Mouse (Mus musculus) midbrain, postnatal 0 days (tissue): ENCODE data around the gene Cd8b1. TPM values are rescaled to one million over a fixed set of nuclear protein-coding genes. Genes with fewer than 3 reads are reported as not detected.
"Not testable (repeated sequence)": the region's sequence is repeated elsewhere in the genome, so short reads cannot be mapped to it uniquely, and the experiment has no call there.

Source experiments
- ATAC-seq: fragments of 200-750 bp; cut with Nextera tagmentation; 2 replicates; pipeline ENCODE4 v1.8.0; 2017; ENCODE audit warnings: moderate number of reproducible peaks, mild to moderate bottlenecking, moderate TSS enrichment, moderate library complexity; ENCODE audit not compliant: low FRiP score
- DNase-seq: peaks from one replicate; pipeline ENCODE4 v3.0.0-alpha.2; 2015; ENCODE audit warnings: low spot score
- H3K27ac ChIP-seq: fragments of 300-500 bp; sonication (generic); 2 replicates; pipeline ENCODE4 v1.5.1; 2014; ENCODE audit warnings: low read depth, mild to moderate bottlenecking, low read length, mixed read lengths
- H3K27me3 ChIP-seq: fragments of 300-500 bp; sonication (generic); 2 replicates; pipeline ENCODE4 v1.6.1; 2014; ENCODE audit warnings: low read length, control low read depth, mixed read lengths; ENCODE audit not compliant: insufficient read depth
- H3K36me3 ChIP-seq: fragments of 300-500 bp; sonication (generic); 2 replicates; pipeline ENCODE4 v1.6.1; 2014; ENCODE audit warnings: low read length, control low read depth, mixed read lengths; ENCODE audit not compliant: insufficient read depth
- H3K4me1 ChIP-seq: fragments of 300-500 bp; sonication (generic); 2 replicates; pipeline ENCODE4 v1.6.1; 2014; ENCODE audit warnings: mild to moderate bottlenecking, control low read depth, antibody characterized with exemption, low read length, mixed read lengths; ENCODE audit not compliant: insufficient read depth
- H3K4me2 ChIP-seq: fragments of 300-500 bp; sonication (generic); 2 replicates; pipeline ENCODE4 v1.6.1; 2014; ENCODE audit warnings: low read depth, mild to moderate bottlenecking, low read length, mixed read lengths; ENCODE audit not compliant: poor library complexity, severe bottlenecking
- H3K4me3 ChIP-seq: fragments of 300-500 bp; sonication (generic); 2 replicates; pipeline ENCODE4 v1.5.1; 2014; ENCODE audit warnings: low read depth, mild to moderate bottlenecking, low read length, moderate library complexity
- H3K9ac ChIP-seq: fragments of 300-500 bp; sonication (generic); replicated peaks from 2 replicates; pipeline ENCODE4 v1.6.1; 2014; ENCODE audit warnings: mild to moderate bottlenecking, low read length, moderate library complexity, mixed read lengths; ENCODE audit not compliant: poor library complexity, severe bottlenecking
- H3K9me3 ChIP-seq: fragments of 300-500 bp; sonication (generic); 2 replicates; pipeline ENCODE4 v1.6.1; 2016; ENCODE audit warnings: low read length, control low read depth
- CTCF ChIP-seq: IDR thresholded peaks from 2 replicates; pipeline ENCODE4 v1.5.1; 2016; ENCODE audit warnings: antibody characterized with exemption, mild to moderate bottlenecking
- WGBS: fragments of 180-500 bp; shearing (Covaris S2); extraction: QIAGEN DNeasy Blood & Tissue Kit; methylation state at CpG from one replicate; pipeline ENCODE4 v1.1.7; 2014; 5-methylcytosine and 5-hydroxymethylcytosine counted together
- polyA plus RNA-seq: library from polyadenylated mRNA; unstranded; fragments of >200 nt; fragmentation: Nextera tagmentation; extraction: Ambion mirVana; gene quantifications from 2 replicates; pipeline ENCODE4 v1.2.1, GENCODE M21; 2015
- total RNA-seq: library from RNA; depleted of rRNA; stranded (reverse); fragments of >200 nt; gene quantifications from 2 replicates; pipeline ENCODE4 v1.2.3, GENCODE M21; 2014

Gene Cd8b1
- total and polyA plus RNA-seq, 2 experiments from 2014 or later: not detected

DNA sequence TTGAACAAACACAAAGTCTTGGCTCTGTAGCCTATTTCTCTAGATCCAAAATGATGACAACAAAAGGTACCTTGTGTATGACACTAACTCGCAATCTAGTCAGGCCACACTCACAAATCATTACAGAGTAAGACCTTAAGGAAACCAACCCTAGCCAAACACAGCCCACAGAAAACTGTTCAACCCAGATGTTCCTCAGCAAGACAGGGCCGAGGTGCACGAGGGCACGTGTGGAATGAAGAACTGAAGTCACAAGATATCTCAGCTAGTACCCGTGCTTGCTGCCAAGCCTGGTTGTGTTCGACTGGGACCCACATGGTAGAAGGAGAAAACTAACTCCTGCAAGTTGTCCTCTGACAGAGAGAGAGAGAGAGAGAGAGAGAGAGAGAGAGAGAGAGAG, 7.3 kb downstream of the Cd8b1 start:
- DNase-seq: no peak
- H3K27me3 ChIP-seq: no peaks in the 10 kb centered on the region
- no peaks in the 10 kb centered on the region for H3K36me3 ChIP-seq
- H3K4me3 ChIP-seq: no peak overlapping the region
- H3K27ac ChIP-seq: no peak overlapping the region
- 92% methylated on average over 6 of the region's 6 CpGs for WGBS
- H3K9me3 ChIP-seq: no peaks in the 10 kb centered on the region
- no peaks in the 10 kb centered on the region for H3K4me1 ChIP-seq
- no peak overlapping the region for H3K9ac ChIP-seq
- TF ChIP-seq CTCF: no peak
- ATAC-seq: no peak
- H3K4me2 ChIP-seq: no peak overlapping the region

DNA sequence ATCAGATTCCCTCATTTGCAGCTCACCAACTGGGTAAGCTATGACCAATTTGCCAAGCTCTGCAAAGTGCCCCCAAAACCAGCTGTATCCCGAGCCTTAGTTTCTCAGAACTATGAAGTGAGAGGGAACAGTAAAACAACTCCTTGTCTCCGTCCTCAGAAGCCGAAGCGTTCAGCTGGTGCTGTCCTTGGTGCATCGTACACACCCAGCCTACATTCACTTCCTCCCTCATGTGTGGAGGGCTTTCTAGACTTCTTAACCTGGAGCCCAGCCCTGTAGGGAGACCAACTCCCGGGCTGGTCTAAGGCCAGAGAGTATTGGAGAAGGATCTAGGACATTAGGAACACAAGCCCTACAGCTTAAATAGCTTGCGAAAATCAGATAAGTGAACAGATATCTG, 7.9 kb downstream of the Cd8b1 start:
- no peak for TF ChIP-seq CTCF
- no peak for ATAC-seq
- WGBS: 86% methylated on average over 7 of the region's 7 CpGs

DNA sequence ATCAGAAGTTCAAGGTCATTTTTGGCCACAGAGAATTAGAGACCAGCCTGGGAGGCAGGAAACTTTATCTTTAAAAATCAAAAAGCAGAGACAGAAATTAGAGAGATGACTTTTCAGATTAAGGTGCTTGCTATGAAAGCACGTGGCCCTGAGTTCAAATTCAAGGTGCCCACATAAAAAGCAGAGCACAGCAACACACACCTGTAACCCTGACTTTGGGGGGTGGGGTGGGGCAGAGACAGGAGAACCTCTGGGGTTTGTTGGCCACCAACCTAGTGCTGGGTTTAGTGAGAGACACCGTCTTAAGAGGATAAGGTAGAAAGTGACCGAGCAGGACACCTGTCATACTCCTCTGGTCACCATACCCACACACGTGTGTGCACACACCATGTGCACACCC, 8.9 kb downstream of the Cd8b1 start:
- not testable (repeated sequence) for H3K27me3 ChIP-seq
- 97% methylated on average over 2 of the region's 4 CpGs for WGBS

More for the DNA sequence above, 7.9 kb downstream of the Cd8b1 start:
- Histone ChIP-seq H3K36me3 (no peaks in the 10 kb centered on the region), H3K27me3 (no peaks in the 10 kb centered on the region), H3K4me1 (no peaks in the 10 kb centered on the region), H3K9me3 (no peaks in the 10 kb centered on the region), H3K9ac (no peak overlapping the region), H3K4me2 (no peak overlapping the region), H3K4me3 (no peak overlapping the region), H3K27ac (no peak overlapping the region)
- no peak for DNase-seq

DNA sequence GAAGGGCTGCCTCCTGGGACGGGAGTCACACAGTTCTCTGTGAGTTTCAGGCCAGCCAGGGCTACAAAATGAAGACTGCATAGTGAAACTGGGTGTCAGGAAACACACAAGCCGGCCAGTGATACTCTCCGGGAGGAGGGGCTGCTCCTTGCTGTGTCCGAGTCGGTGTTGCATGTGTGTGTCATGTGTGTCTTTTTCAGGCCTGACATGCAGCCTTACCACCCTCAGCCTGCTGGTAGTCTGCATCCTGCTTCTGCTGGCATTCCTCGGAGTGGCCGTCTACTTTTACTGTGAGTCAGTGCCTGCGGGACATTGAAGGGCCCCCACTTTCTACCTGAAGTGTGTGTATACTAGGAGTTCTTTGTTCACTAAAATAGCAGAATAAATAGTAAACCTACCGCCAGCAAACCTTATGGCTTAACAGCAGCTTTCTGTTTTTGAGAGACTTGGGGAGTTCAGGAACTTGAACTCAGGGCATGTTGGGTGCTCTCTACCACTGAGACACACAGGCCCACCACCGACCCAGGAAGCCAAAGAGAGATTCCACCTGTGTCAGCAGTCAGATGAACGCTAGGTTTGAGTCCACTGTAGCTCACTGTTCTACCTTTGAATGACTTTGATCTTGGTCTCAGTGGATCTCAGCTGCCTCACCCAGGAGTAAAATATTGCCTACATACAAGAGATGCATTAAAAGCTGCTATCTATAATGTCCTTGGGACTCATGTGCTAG, 9.8 kb downstream of the Cd8b1 start:
- DNase-seq (no peak), ATAC-seq (no peak)
- no peak overlapping the region for H3K9ac ChIP-seq
- no peaks in the 10 kb centered on the region for H3K27me3 ChIP-seq
- no peaks in the 10 kb centered on the region for H3K36me3 ChIP-seq
- no peaks in the 10 kb centered on the region for H3K9me3 ChIP-seq
- H3K4me3 ChIP-seq: no peak overlapping the region
- no peak for TF ChIP-seq CTCF
- H3K27ac ChIP-seq: no peak overlapping the region
- H3K4me2 ChIP-seq: no peak overlapping the region
- H3K4me1 ChIP-seq: no peaks in the 10 kb centered on the region
- 84% methylated on average over 11 of the region's 11 CpGs for WGBS

More for the DNA sequence above, 8.9 kb downstream of the Cd8b1 start:
- H3K4me3 ChIP-seq, ATAC-seq, H3K27ac ChIP-seq, H3K36me3 ChIP-seq, H3K9ac ChIP-seq, H3K4me2 ChIP-seq, H3K4me1 ChIP-seq, H3K9me3 ChIP-seq, DNase-seq: not testable (repeated sequence)

DNA sequence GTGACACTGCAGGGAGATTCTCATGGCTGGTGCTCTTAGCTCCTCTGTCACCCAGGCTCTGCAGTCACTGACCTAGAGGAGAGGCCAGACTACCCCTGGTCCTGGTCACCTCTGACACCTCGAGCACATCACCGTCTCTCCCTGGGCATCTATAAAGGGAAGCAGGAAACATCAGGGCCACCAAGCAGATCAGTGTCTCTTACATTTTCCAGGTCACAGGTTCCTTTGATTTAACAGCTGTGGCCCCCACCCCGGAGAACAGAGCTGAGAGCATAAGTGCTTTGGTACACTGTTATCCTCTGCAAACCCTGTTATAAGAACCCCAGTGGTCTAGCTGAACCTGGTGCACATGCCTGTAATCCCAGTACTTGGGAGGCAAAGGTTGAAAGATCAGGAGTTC, 10.4 kb downstream of the Cd8b1 start:
- no peak for TF ChIP-seq CTCF
- DNase-seq: no peak
- 81% methylated on average over 3 of the region's 3 CpGs for WGBS

DNA sequence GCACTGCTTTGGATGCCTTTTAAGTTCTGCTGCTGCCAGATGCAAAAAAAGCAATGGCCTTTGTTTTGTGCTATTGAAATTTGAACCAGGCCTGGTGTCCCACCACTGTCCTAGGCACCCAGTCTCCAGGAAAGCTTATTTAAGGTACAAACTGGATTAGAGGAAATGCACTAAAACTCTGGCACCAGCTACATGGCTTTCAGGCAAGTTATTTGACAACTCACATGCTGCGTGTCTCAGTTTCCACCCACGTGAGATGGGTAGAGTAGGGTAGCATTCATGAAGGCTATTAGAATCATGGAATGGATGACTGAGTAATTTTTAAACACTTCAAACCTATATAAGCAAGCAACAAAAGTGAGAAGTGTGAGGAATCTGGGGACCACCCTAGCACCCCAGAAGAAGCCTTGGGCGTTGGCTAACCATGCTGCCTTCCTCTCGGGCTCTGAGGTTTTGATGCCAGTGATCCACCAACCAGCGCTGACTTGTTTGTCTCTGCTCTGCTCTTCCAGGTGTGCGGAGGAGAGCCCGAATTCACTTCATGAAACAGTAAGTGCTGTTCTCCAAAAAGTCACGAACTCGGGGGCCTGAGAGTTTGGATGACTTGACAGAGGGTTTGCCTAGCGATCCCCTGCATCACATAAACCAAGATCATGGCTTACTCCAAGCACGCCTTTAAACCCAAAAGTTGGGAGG, 11.1 kb downstream of the Cd8b1 start:
- Histone ChIP-seq H3K4me2 (no peak overlapping the region), H3K4me3 (no peak overlapping the region), H3K36me3 (no peaks in the 10 kb centered on the region), H3K9ac (no peak overlapping the region), H3K27me3 (no peaks in the 10 kb centered on the region), H3K9me3 (no peaks in the 10 kb centered on the region), H3K4me1 (no peaks in the 10 kb centered on the region), H3K27ac (no peak overlapping the region)
- 92% methylated on average over 11 of the region's 11 CpGs for WGBS
- no peak for TF ChIP-seq CTCF
- DNase-seq (no peak), ATAC-seq (no peak)

More for the DNA sequence above, 10.4 kb downstream of the Cd8b1 start:
- Histone ChIP-seq H3K4me2 (no peak overlapping the region), H3K4me3 (no peak overlapping the region), H3K27ac (no peak overlapping the region), H3K27me3 (no peaks in the 10 kb centered on the region), H3K4me1 (no peaks in the 10 kb centered on the region), H3K9ac (no peak overlapping the region), H3K9me3 (no peaks in the 10 kb centered on the region), H3K36me3 (no peaks in the 10 kb centered on the region)
- ATAC-seq: no peak
